Mouse (Mus musculus): ENCODE data around the gene Smco3. TPM values are rescaled to one million over a fixed set of nuclear protein-coding genes. Genes with fewer than 3 reads are reported as not detected.
"Not testable (repeated sequence)": the region's sequence is repeated elsewhere in the genome, so short reads cannot be mapped to it uniquely, and the experiment has no call there.

The Smco3 gene
- polyA plus RNA-seq, 1 experiment: not detected

DNA sequence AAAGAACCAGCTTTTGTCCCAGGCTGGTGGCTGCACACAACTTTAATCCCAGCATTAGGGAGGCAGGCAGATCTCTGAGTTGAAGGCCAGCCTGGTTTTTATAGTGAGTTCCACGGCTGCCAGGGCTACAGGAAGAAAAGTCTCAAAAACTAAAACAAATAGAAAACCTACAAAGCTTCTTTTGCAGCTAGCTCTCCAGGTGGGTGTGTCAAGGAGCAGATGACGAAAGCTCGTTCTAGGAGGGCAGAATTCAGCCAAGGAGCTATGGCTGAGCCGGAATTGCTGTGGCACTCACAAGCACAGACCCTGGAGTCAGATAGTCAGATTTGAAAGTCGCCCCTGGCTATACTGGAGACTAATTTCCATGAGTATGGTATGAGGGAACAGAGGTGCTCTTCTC lies 28.4 kb downstream of the Smco3 start:
- no peak overlapping the region for H3K4me3 ChIP-seq (ENCODE audit: insufficient read depth, low read depth, low read length)
- peaks cover 11% of the 10 kb centered on the region; the same call in 1 of the 2 replicates for H3K4me1 ChIP-seq (ENCODE audit: control insufficient read depth, insufficient read depth, low read length)
- 76% methylated on average over 5 of the region's 5 CpGs for WGBS
- no peak overlapping the region for H3K27ac ChIP-seq (ENCODE audit: insufficient read depth, low read depth, low read length)
- no peak for TF ChIP-seq CTCF (IDR thresholded peaks at IDR 0.05; ENCODE audit: insufficient read depth, low read depth, low read length)
- no peak for TF ChIP-seq POLR2A (IDR thresholded peaks at IDR 0.05; ENCODE audit: insufficient read depth, low read depth, low read length)

DNA sequence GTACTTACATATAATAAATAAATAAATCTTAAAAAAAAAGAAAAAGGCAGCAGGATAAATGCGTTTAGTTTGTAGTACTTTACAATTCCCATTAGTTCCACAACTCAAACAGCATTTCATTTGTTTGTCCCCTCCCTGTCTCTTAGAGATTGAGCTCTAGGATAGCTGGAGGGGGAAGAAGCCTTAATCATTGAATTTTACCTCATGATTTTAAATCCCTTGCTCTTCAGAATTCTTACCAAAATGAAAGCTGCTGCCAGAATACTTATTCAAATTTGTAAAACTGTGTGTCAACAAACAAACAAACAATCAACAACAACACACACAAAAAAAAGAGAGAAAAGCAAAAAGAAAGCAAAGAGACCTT lies 29.9 kb downstream of the Smco3 start:
- TF ChIP-seq POLR2A (IDR thresholded peaks at IDR 0.05; ENCODE audit: insufficient read depth, low read depth, low read length): no peak
- TF ChIP-seq CTCF (IDR thresholded peaks at IDR 0.05; ENCODE audit: insufficient read depth, low read depth, low read length): no peak
- 71% methylated on average over 1 of the region's 1 CpGs for WGBS
- Histone ChIP-seq H3K4me1 (ENCODE audit: control insufficient read depth, insufficient read depth, low read length) (peaks cover 11% of the 10 kb centered on the region; the same call in 1 of the 2 replicates), H3K4me3 (ENCODE audit: insufficient read depth, low read depth, low read length) (no peak overlapping the region), H3K27ac (ENCODE audit: insufficient read depth, low read depth, low read length) (no peak overlapping the region)

DNA sequence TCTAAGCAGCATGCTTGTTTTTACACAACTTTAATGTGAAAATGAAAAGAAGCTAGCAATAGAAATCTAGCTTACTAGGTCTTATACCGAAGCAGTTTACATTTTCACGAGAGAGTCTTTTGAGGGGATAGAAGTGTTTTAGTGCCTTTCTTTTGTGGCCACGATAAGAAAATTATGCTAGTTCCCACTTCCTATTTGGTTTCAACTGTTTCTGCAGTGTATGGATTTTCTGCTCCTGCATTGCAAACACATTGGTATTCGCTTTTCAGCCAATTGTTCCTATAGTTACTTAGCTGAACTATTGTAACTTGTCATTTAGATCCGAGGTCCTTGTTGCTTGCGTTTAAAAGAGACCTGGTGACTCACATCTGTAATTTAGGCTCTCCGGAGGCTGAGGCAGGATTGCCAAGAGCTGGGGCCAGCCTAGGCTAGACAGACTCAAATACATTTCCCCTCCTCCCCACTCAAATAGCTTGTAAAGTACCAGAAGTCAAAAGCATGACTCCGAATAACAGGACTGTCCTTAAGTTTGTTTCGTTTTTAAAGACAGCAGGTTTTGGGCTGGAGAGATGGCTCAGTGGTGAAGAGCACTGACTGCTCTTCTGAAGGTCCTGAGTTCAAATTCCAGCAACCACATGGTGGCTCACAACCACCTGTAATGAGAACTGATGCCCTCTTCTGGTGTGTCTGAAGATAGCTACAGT lies 30.4 kb downstream of the Smco3 start:
- WGBS: 18% methylated on average over 9 of the region's 9 CpGs
- TF ChIP-seq POLR2A (IDR thresholded peaks at IDR 0.05; ENCODE audit: insufficient read depth, low read depth, low read length): no peak
- no peak for TF ChIP-seq CTCF (IDR thresholded peaks at IDR 0.05; ENCODE audit: insufficient read depth, low read depth, low read length)

DNA sequence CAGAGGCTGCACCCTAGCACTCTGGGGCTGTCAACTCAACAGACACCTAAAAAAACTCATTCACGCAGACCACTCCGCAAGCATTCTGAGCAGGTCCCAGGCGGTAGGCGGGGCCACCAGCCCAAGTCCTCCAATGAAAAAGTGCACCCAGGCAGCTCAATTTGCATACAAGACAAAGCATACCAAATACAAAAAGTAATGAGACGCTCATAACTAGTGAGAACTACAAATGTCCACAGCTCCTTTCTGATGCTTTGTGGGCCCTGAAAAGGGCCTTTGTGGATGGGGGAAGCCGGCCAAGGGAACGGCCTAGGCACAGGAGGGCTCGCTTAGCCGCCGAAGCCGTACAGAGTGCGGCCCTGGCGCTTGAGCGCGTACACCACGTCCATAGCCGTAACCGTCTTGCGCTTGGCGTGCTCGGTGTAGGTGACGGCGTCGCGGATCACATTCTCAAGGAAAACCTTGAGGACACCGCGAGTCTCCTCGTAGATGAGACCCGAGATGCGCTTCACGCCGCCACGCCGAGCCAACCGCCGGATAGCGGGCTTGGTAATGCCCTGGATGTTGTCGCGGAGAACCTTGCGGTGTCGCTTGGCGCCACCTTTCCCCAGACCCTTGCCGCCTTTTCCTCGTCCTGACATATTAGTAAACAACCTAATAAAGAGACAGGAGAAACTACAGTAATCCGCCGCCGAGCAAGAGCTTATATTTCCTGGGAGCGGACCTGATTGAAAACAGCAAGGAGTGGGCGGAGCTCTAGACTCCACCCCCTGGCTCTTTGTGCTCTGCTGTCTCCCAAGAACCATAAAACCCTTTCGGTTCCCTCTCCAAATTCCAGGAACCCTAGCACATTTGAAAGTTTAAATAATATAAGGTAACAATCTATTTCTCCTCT lies 31.3 kb downstream of the Smco3 start, which contains the start of gene Hist4h4:
Gene Hist4h4 (minus strand): TSS at position 677 of the 895 bp plus-strand sequence.
- peak within 1 kb of the TSS; percentile 100 for H3K27ac ChIP-seq (ENCODE audit: insufficient read depth, low read depth, low read length)
- H3K4me1 ChIP-seq (ENCODE audit: control insufficient read depth, insufficient read depth, low read length): peaks cover 6% of the 10 kb centered on the region; the same call in 1 of the 2 replicates
- peak within 1 kb of the TSS; percentile 56 for H3K4me3 ChIP-seq (ENCODE audit: insufficient read depth, low read depth, low read length)
- under 1% methylated on average over 50 of the region's 50 CpGs for whole genome bisulfite sequencing
- TF ChIP-seq POLR2A (IDR thresholded peaks at IDR 0.05; ENCODE audit: insufficient read depth, low read depth, low read length) (peak; percentile 89), CTCF (IDR thresholded peaks at IDR 0.05; ENCODE audit: insufficient read depth, low read depth, low read length) (no peak)

More for the DNA sequence above, 30.4 kb downstream of the Smco3 start:
- H3K4me3 ChIP-seq (ENCODE audit: insufficient read depth, low read depth, low read length): no peak overlapping the region
- H3K4me1 ChIP-seq (ENCODE audit: control insufficient read depth, insufficient read depth, low read length): peaks cover 11% of the 10 kb centered on the region; the same call in 1 of the 2 replicates
- H3K27ac ChIP-seq (ENCODE audit: insufficient read depth, low read depth, low read length): peak overlapping the region; percentile 40; the same call in 1 of the 2 replicates

DNA sequence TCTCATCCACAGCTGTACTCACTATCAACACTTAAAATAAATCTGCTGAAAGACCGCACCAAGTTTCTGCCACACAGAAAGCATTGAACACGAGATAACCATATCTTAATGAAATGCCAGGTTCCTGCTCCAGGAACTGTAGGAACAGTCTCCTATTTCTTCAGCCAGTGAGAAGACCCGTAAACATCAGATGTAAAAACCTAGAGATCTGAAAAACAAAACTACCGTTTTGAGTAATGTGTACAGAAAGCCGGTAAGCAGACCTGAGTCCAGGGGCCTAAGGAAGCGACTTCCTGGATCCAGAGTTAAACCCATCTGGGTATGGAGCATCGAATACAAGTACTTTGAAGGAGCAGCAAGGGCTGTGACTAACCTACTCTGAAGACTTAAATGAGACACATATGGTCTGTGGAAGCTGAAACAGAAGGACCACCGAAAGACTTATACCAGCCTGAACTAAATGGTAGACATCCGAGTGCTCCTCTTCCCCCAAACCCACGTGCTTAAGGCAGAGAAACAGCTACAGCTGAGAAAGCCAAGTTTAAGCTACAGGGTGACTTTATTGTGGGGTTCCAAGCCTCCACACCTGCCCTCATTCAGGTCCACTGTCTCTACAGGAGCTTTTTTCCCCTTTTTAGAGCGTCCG lies 32.0 kb downstream of the Smco3 start:
- TF ChIP-seq POLR2A (IDR thresholded peaks at IDR 0.05; ENCODE audit: insufficient read depth, low read depth, low read length): no peak
- 17% methylated on average over 12 of the region's 12 CpGs for WGBS
- peaks cover 4% of the 10 kb centered on the region; the same call in 1 of the 2 replicates for H3K4me1 ChIP-seq (ENCODE audit: control insufficient read depth, insufficient read depth, low read length)
- H3K27ac ChIP-seq (ENCODE audit: insufficient read depth, low read depth, low read length): peak overlapping the region; percentile 23; the same call in 1 of the 2 replicates
- H3K4me3 ChIP-seq (ENCODE audit: insufficient read depth, low read depth, low read length): peak overlapping the region; percentile 56

DNA sequence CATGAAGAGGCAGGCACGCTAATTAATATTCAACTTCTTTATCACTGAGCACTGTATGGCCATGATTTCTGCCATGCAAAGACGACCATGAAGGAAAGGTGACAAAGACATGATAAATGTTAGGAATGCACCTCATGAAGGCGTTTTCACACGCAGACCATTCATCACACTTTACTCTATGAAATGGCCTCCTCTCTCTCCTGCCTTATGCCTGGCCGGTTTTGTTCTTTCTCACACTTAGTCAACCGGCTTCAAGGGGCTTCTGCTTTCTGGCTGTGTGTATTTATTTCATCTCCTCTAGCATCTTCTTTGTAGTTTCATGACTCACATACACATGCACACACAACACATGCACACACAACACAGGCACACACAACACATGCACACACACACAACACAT lies 34.0 kb downstream of the Smco3 start:
- no peak overlapping the region for H3K27ac ChIP-seq (ENCODE audit: insufficient read depth, low read depth, low read length)
- no peak for TF ChIP-seq POLR2A (IDR thresholded peaks at IDR 0.05; ENCODE audit: insufficient read depth, low read depth, low read length)
- no peak for TF ChIP-seq CTCF (IDR thresholded peaks at IDR 0.05; ENCODE audit: insufficient read depth, low read depth, low read length)
- 91% methylated on average over 6 of the region's 6 CpGs for WGBS
- no peaks in the 10 kb centered on the region for H3K4me1 ChIP-seq (ENCODE audit: control insufficient read depth, insufficient read depth, low read length)
- H3K4me3 ChIP-seq (ENCODE audit: insufficient read depth, low read depth, low read length): no peak overlapping the region

DNA sequence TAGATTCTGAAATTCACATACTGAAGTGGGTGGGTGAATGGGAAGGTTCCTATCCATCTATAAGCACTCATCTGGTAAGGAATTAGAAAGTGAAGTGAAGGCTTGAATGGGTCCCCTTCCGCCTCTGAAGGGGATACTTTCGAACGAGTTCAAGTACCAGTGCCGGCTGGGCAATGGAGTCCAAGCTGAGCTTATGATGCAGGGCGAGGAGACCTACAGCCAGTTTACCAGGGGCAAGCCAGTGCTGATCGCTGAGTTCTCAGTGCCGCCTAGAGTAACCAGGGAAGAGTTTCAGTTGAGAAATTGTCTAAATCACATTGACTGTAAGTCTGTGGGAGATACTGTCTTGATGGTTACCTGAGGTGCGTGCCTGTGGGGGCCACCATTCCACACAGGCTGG lies 34.5 kb downstream of the Smco3 start:
- H3K27ac ChIP-seq (ENCODE audit: insufficient read depth, low read depth, low read length): no peak overlapping the region
- no peak overlapping the region for H3K4me3 ChIP-seq (ENCODE audit: insufficient read depth, low read depth, low read length)
- no peaks in the 10 kb centered on the region for H3K4me1 ChIP-seq (ENCODE audit: control insufficient read depth, insufficient read depth, low read length)
- WGBS: 95% methylated on average over 8 of the region's 8 CpGs
- no peak for TF ChIP-seq POLR2A (IDR thresholded peaks at IDR 0.05; ENCODE audit: insufficient read depth, low read depth, low read length)
- TF ChIP-seq CTCF (IDR thresholded peaks at IDR 0.05; ENCODE audit: insufficient read depth, low read depth, low read length): no peak

DNA sequence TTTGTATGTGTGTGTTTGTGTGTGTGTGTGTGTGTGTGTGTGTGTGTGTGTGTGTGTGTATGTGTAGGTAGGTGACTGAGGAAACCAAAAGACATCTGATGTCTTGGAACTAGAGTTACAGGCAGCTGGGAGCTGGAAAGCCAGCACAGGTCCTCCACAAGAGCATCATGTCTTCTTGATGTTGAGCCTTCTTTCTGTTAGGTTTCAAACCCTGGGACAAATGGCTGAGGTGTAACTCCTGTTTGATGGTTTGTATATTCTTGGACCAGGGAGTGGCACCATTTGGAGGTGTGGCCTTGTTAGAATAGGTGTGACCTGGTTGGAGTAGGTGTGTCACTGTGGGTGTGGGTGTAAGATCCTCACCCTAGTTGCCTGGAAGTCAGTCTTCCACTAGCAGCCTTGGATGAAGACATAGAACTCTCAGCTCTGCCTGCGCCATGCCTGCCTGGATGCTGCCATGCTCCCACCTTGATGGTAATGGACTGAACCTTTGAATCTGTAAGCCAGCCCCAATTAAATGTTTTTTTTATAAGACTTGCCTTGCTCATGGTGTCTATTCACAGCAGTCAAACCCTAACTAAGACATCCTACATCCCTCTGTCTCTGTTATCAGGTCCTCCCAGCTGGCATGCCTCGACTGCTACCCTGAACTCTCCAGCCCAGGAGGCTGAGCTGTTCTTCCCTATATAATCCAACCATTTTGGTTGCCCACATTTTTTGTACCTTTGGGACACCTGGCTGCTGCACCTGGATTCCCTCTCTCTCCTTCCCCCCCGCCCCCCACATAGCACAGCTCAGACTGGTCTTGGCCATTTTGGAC lies 37.2 kb downstream of the Smco3 start:
- H3K27ac ChIP-seq (ENCODE audit: insufficient read depth, low read depth, low read length); H3K4me3 ChIP-seq (ENCODE audit: insufficient read depth, low read depth, low read length); H3K4me1 ChIP-seq (ENCODE audit: control insufficient read depth, insufficient read depth, low read length): not testable (repeated sequence)
- 87% methylated on average over 3 of the region's 3 CpGs for WGBS
